In the genomic region with DNA sequence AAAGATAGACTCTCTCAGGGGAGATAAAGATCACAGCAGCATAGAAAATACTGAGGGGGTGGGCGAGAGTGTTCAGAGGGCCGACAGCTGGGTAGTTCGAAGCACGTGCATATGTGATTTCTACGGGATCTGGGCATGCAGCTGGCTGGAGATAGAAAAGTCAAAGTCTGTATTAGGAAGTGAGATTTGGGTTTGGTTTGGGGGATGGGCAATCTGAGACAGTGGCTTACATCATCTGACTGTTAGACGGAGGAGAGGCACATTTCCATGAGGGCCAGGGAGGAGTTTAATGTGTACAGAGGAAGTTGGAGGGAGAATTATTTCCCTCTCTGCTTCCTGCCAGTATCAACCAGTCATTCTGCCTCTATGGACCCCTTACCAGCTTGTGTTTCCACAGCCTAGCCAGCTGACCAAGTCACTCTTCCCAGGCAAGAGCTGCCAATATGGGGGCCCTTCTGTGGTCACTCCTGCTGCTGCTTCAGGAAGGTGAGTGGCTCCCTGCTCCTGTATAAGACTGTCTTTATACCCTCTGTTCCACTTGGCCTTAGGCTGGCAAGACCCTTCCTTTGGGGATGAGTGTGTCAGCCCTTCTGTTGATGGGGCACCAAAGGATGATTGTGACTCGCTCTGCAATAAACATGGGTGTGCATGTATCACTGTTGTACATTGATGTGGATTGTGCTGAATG, we compare ENCODE assay signal across 9 mouse cellular contexts. TPM values are rescaled to one million over a fixed set of nuclear protein-coding genes. Genes with fewer than 3 reads are reported as not detected.
DNase-seq lines count a peak whose midpoint lies in the region; ATAC-seq and TF ChIP-seq lines count a peak whose summit lies in the region.
"Had no signal": no experiment of that assay in that cellular context is flagged by ENCODE, and none has a peak within 500 bp of the region (broad histone marks: within the 10 kb centered on the region; RNA-seq: fewer than 3 reads in every experiment).

A gene (plus strand): TSS at position 305 of the 688 bp plus-strand sequence.

- peak; percentile 72 for ATAC-seq in intestine, embryonic 16.5 days
- ATAC-seq in midbrain, postnatal 0 days (ENCODE audit: low FRiP score): no peak

- no peak within 1 kb of the TSS for H3K9ac ChIP-seq in intestine, embryonic 16.5 days (ENCODE audit: low read depth, low read length)
- H3K9ac ChIP-seq in midbrain, postnatal 0 days (replicated peaks; ENCODE audit: low read length, poor library complexity, severe bottlenecking): no peak within 1 kb of the TSS
- H3K9ac ChIP-seq: embryonic facial prominence, embryonic 12.5 days; hindbrain, embryonic 12.5 days had no signal

- H3K27me3 ChIP-seq in intestine, embryonic 16.5 days (replicated peaks; ENCODE audit: control insufficient read depth, insufficient read depth, low read length): no peaks in the 10 kb centered on the region
- peaks cover 10% of the 10 kb centered on the region; the same call in 1 of the 2 replicates for H3K27me3 ChIP-seq in hindbrain, embryonic 10.5 days (ENCODE audit: insufficient read depth, poor library complexity, severe bottlenecking)
- H3K27me3 ChIP-seq in midbrain, postnatal 0 days (ENCODE audit: insufficient read depth, low read length): no peaks in the 10 kb centered on the region
- H3K27me3 ChIP-seq: embryonic facial prominence, embryonic 12.5 days; hindbrain, embryonic 12.5 days had no signal

- no peaks in the 10 kb centered on the region for H3K4me1 ChIP-seq in intestine, embryonic 16.5 days (ENCODE audit: control insufficient read depth, insufficient read depth, low read length)
- no peaks in the 10 kb centered on the region for H3K4me1 ChIP-seq in hindbrain, embryonic 10.5 days (replicated peaks)
- H3K4me1 ChIP-seq in midbrain, postnatal 0 days (ENCODE audit: insufficient read depth, low read length): no peaks in the 10 kb centered on the region
- H3K4me1 ChIP-seq: embryonic facial prominence, embryonic 12.5 days; hindbrain, embryonic 12.5 days had no signal

- no peak within 1 kb of the TSS for H3K27ac ChIP-seq in intestine, embryonic 16.5 days (ENCODE audit: low read length)
- H3K27ac ChIP-seq in hindbrain, embryonic 10.5 days: no peak within 1 kb of the TSS
- H3K27ac ChIP-seq in midbrain, postnatal 0 days (ENCODE audit: low read depth, low read length): no peak within 1 kb of the TSS
- H3K27ac ChIP-seq: embryonic facial prominence, embryonic 12.5 days; hindbrain, embryonic 12.5 days had no signal

- H3K4me2 ChIP-seq in intestine, embryonic 16.5 days (ENCODE audit: low read depth, low read length): no peak within 1 kb of the TSS
- no peak within 1 kb of the TSS for H3K4me2 ChIP-seq in midbrain, postnatal 0 days (ENCODE audit: low read depth, low read length, poor library complexity, severe bottlenecking)
- H3K4me2 ChIP-seq: embryonic facial prominence, embryonic 12.5 days; hindbrain, embryonic 12.5 days had no signal

- peak; percentile 63 to 67 for DNase-seq in B cell, adult 2 months
- peak; percentile 36 for DNase-seq in MN1 (ENCODE audit: low spot score)
- peak; percentile 53 for DNase-seq in lung, postnatal 25 days (ENCODE audit: low spot score)
- no peak for DNase-seq in hindbrain, embryonic 10.5 days (ENCODE audit: low spot score)
- DNase-seq in midbrain, postnatal 0 days (ENCODE audit: low spot score): no peak
- DNase-seq in frontal cortex, postnatal 25 days (ENCODE audit: low spot score in 2 of 2): no peak

- no peak within 1 kb of the TSS for H3K4me3 ChIP-seq in intestine, embryonic 16.5 days (ENCODE audit: low read length)
- no peak within 1 kb of the TSS for H3K4me3 ChIP-seq in hindbrain, embryonic 10.5 days
- H3K4me3 ChIP-seq in midbrain, postnatal 0 days (ENCODE audit: low read depth, low read length): no peak within 1 kb of the TSS
- H3K4me3 ChIP-seq: embryonic facial prominence, embryonic 12.5 days; hindbrain, embryonic 12.5 days had no signal

- H3K9me3 ChIP-seq in intestine, embryonic 16.5 days (ENCODE audit: control insufficient read depth, low read length): no peaks in the 10 kb centered on the region
- no peaks in the 10 kb centered on the region for H3K9me3 ChIP-seq in hindbrain, embryonic 10.5 days
- no peaks in the 10 kb centered on the region for H3K9me3 ChIP-seq in midbrain, postnatal 0 days (ENCODE audit: low read length)
- H3K9me3 ChIP-seq: embryonic facial prominence, embryonic 12.5 days; hindbrain, embryonic 12.5 days had no signal

- TF ChIP-seq CTCF in midbrain, postnatal 0 days (IDR thresholded peaks at IDR 0.05): no peak

- H3K36me3 ChIP-seq in intestine, embryonic 16.5 days (ENCODE audit: control insufficient read depth, insufficient read depth, low read length): no peaks in the 10 kb centered on the region
- no peaks in the 10 kb centered on the region for H3K36me3 ChIP-seq in hindbrain, embryonic 10.5 days
- no peaks in the 10 kb centered on the region for H3K36me3 ChIP-seq in midbrain, postnatal 0 days (ENCODE audit: insufficient read depth, low read length)
- H3K36me3 ChIP-seq: embryonic facial prominence, embryonic 12.5 days; hindbrain, embryonic 12.5 days had no signal

- 43% methylated on average over 7 of the region's 7 CpGs for WGBS in intestine, embryonic 16.5 days
- 84% methylated on average over 7 of the region's 7 CpGs for WGBS in hindbrain, embryonic 10.5 days
- 74% methylated on average over 7 of the region's 7 CpGs for WGBS in midbrain, postnatal 0 days

RNA-seq across cellular contexts. Expression of the gene that starts here (rescaled TPM):
- 1.6 and 2.3 TPM in 2 replicates for polyA plus RNA-seq in intestine, embryonic 16.5 days (2015; fragmentation: Nextera tagmentation; extraction: Ambion mirVana)
- polyA plus RNA-seq in hindbrain, embryonic 10.5 days (2016; fragmentation: Nextera tagmentation; extraction: Ambion mirVana): 0.16 TPM in 1 of 2 replicates, not detected in the other
- 0.19 and 0.38 TPM in 2 replicates for total RNA-seq in midbrain, postnatal 0 days (2014; rRNA removed)
- 0.20 and 0.29 TPM in 2 replicates for polyA plus RNA-seq in midbrain, postnatal 0 days (2015; fragmentation: Nextera tagmentation; extraction: Ambion mirVana)

Comparison
In these comparisons a context has a peak if more than half of its experiments do, and no peak if none do; other contexts are left out.
1. DNase-seq: peak in B cell, adult 2 months (2 of 2), MN1 (single experiment) and lung, postnatal 25 days (single experiment); none in hindbrain, embryonic 10.5 days (single experiment), midbrain, postnatal 0 days (single experiment) and frontal cortex, postnatal 25 days (0 of 2).